Mouse (Mus musculus): ENCODE measurements at regions not wholly inside any gene's neighbourhood (a gene's known extent, or its start where the extent isn't known, plus 50 kb on each side); places are given as distances from the start of the nearest gene placed in this dataset.

GRCm38 (mm10) chr3:63638572-63638971, 154.9 kb upstream of the Gm34302 start:
- no peak overlapping the region for H3K4me2 ChIP-seq (replicated peaks; ENCODE audit: low read depth, low read length, severe bottlenecking)
- no peak overlapping the region for H3K27ac ChIP-seq (replicated peaks; ENCODE audit: low read depth, low read length)
- H3K36me3 ChIP-seq (ENCODE audit: control insufficient read depth, insufficient read depth, low read length) = no peaks in the 10 kb centered on the region
- ATAC-seq (ENCODE audit: low FRiP score, low read depth) (no peak), DNase-seq (ENCODE audit: low spot score) (no peak)
- H3K4me3 ChIP-seq (replicated peaks; ENCODE audit: low read length) = no peak overlapping the region
- H3K9ac ChIP-seq (ENCODE audit: low read depth, low read length, severe bottlenecking) = no peak overlapping the region
- H3K27me3 ChIP-seq (ENCODE audit: control insufficient read depth, insufficient read depth, low read length) = no peaks in the 10 kb centered on the region
- H3K9me3 ChIP-seq (ENCODE audit: control insufficient read depth, low read length) = no peaks in the 10 kb centered on the region
- no peak for TF ChIP-seq POLR2A (IDR thresholded peaks at IDR 0.05; ENCODE audit: borderline replicate concordance, extremely low read depth, insufficient read depth, insufficient read length)
- 15% methylated on average over 2 of the region's 2 CpGs for WGBS
- no peaks in the 10 kb centered on the region for H3K4me1 ChIP-seq (ENCODE audit: control insufficient read depth, insufficient read depth, low read length)

DNA sequence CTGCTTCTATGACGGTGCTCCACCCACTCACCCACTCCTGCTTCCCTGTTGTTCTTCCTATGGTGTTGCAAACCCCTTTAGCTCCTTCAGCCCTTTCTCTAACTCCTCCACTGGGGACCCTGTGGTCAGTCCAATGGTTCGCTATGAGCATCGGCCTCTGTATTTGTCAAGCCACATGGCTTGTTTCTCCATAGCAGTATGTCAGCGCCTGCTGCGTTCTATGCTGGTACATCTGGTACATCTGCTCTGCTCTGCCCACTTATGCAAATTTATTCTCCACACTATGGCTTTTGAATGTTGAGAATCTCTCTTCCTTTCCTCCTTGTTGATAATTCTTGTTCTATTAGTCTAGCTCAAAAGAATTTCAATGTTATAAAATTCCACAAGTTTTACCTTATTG, 154.2 kb upstream of the Gm34302 start:
- Histone ChIP-seq H3K4me2 (replicated peaks; ENCODE audit: low read depth, low read length, severe bottlenecking) (no peak overlapping the region), H3K4me3 (replicated peaks; ENCODE audit: low read length) (no peak overlapping the region), H3K27me3 (ENCODE audit: control insufficient read depth, insufficient read depth, low read length) (no peaks in the 10 kb centered on the region), H3K4me1 (ENCODE audit: control insufficient read depth, insufficient read depth, low read length) (no peaks in the 10 kb centered on the region), H3K9me3 (ENCODE audit: control insufficient read depth, low read length) (no peaks in the 10 kb centered on the region), H3K27ac (replicated peaks; ENCODE audit: low read depth, low read length) (no peak overlapping the region), H3K9ac (ENCODE audit: low read depth, low read length, severe bottlenecking) (no peak overlapping the region), H3K36me3 (ENCODE audit: control insufficient read depth, insufficient read depth, low read length) (no peaks in the 10 kb centered on the region)
- ATAC-seq (ENCODE audit: low FRiP score, low read depth) (no peak), DNase-seq (ENCODE audit: low spot score) (no peak)
- 87% methylated on average over 5 of the region's 5 CpGs for WGBS
- no peak for TF ChIP-seq POLR2A (IDR thresholded peaks at IDR 0.05; ENCODE audit: borderline replicate concordance, extremely low read depth, insufficient read depth, insufficient read length)

GRCm38 (mm10) chr3:63627724-63628123, 144.0 kb upstream of the Gm34302 start:
- H3K27ac ChIP-seq (replicated peaks; ENCODE audit: low read depth, low read length) = no peak overlapping the region
- no peaks in the 10 kb centered on the region for H3K27me3 ChIP-seq (ENCODE audit: control insufficient read depth, insufficient read depth, low read length)
- 84% methylated on average over 5 of the region's 5 CpGs for WGBS

DNA sequence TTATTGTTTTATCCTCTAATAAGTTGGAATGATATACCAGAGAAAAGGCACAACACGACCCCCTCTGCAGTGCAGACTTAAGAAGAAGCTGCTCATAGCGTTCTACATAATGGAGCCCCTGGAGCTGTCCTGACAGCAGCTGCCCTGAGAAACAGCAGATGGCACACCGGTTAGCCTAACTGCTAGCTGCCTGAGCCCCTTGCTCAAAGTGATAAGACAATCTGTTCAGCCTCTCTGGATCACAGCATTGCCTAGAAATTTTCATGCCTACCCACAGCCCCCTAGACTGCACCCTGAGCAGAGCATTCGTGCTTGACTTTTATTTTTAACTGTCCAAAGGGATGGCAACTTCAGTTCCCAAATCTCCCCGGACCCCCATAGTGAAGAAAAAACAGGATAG, 132.4 kb upstream of the Gm34302 start:
- ATAC-seq (ENCODE audit: low FRiP score, low read depth) = no peak

More at GRCm38 (mm10) chr3:63627724-63628123, 144.0 kb upstream of the Gm34302 start:
- DNase-seq (ENCODE audit: low spot score) (no peak), ATAC-seq (ENCODE audit: low FRiP score, low read depth) (no peak)
- H3K4me2 ChIP-seq (replicated peaks; ENCODE audit: low read depth, low read length, severe bottlenecking) = no peak overlapping the region
- no peak overlapping the region for H3K9ac ChIP-seq (ENCODE audit: low read depth, low read length, severe bottlenecking)
- no peak for TF ChIP-seq POLR2A (IDR thresholded peaks at IDR 0.05; ENCODE audit: borderline replicate concordance, extremely low read depth, insufficient read depth, insufficient read length)
- H3K9me3 ChIP-seq (ENCODE audit: control insufficient read depth, low read length) = no peaks in the 10 kb centered on the region
- no peaks in the 10 kb centered on the region for H3K4me1 ChIP-seq (ENCODE audit: control insufficient read depth, insufficient read depth, low read length)
- H3K4me3 ChIP-seq (replicated peaks; ENCODE audit: low read length) = no peak overlapping the region
- no peaks in the 10 kb centered on the region for H3K36me3 ChIP-seq (ENCODE audit: control insufficient read depth, insufficient read depth, low read length)

GRCm38 (mm10) chr3:63613652-63614051, 130.0 kb upstream of the Gm34302 start:
- Histone ChIP-seq H3K4me3 (replicated peaks; ENCODE audit: low read length) (no peak overlapping the region), H3K27me3 (ENCODE audit: control insufficient read depth, insufficient read depth, low read length) (no peaks in the 10 kb centered on the region), H3K36me3 (ENCODE audit: control insufficient read depth, insufficient read depth, low read length) (no peaks in the 10 kb centered on the region), H3K4me1 (ENCODE audit: control insufficient read depth, insufficient read depth, low read length) (peaks cover 11% of the 10 kb centered on the region), H3K4me2 (replicated peaks; ENCODE audit: low read depth, low read length, severe bottlenecking) (no peak overlapping the region), H3K9me3 (ENCODE audit: control insufficient read depth, low read length) (0 out of 2 replicates have a peak, but pooled peaks cover 4% of the 10 kb centered on the region), H3K27ac (replicated peaks; ENCODE audit: low read depth, low read length) (no peak overlapping the region), H3K9ac (ENCODE audit: low read depth, low read length, severe bottlenecking) (no peak overlapping the region)
- no peak for TF ChIP-seq POLR2A (IDR thresholded peaks at IDR 0.05; ENCODE audit: borderline replicate concordance, extremely low read depth, insufficient read depth, insufficient read length)
- 30% methylated on average over 1 of the region's 1 CpGs for WGBS
- DNase-seq (ENCODE audit: low spot score) = no peak
- no peak for ATAC-seq (ENCODE audit: low FRiP score, low read depth)

More for the DNA sequence above, 132.4 kb upstream of the Gm34302 start:
- 37% methylated on average over 5 of the region's 5 CpGs for WGBS
- no peak overlapping the region for H3K27ac ChIP-seq (replicated peaks; ENCODE audit: low read depth, low read length)
- no peak overlapping the region for H3K4me2 ChIP-seq (replicated peaks; ENCODE audit: low read depth, low read length, severe bottlenecking)
- H3K4me3 ChIP-seq (replicated peaks; ENCODE audit: low read length) = no peak overlapping the region
- H3K9ac ChIP-seq (ENCODE audit: low read depth, low read length, severe bottlenecking) = no peak overlapping the region
- H3K36me3 ChIP-seq (ENCODE audit: control insufficient read depth, insufficient read depth, low read length) = no peaks in the 10 kb centered on the region
- TF ChIP-seq POLR2A (IDR thresholded peaks at IDR 0.05; ENCODE audit: borderline replicate concordance, extremely low read depth, insufficient read depth, insufficient read length) = no peak
- no peak for DNase-seq (ENCODE audit: low spot score)
- no peaks in the 10 kb centered on the region for H3K27me3 ChIP-seq (ENCODE audit: control insufficient read depth, insufficient read depth, low read length)
- 0 out of 2 replicates have a peak, but pooled peaks cover 4% of the 10 kb centered on the region for H3K9me3 ChIP-seq (ENCODE audit: control insufficient read depth, low read length)
- peaks cover 5% of the 10 kb centered on the region; the same call in 1 of the 2 replicates for H3K4me1 ChIP-seq (ENCODE audit: control insufficient read depth, insufficient read depth, low read length)
